Mouse (Mus musculus) Patski (cell line): ENCODE data around the gene Spag5. TPM values are rescaled to one million over a fixed set of nuclear protein-coding genes. Genes with fewer than 3 reads are reported as not detected.

Experiments used
- ATAC-seq: fragments of 100-300 bp; one replicate; pipeline ENCODE4 v1.8.0; 2021
- CTCF ChIA-PET: fragments of 350-600 bp; sonication (Branson Sonifier 250); formaldehyde crosslinking; loops from one replicate; lab custom pipeline; 2022; ENCODE audit warnings: inconsistent platforms; lab: Charles Lee
- POLR2A ChIA-PET: fragments of 350-600 bp; sonication (Branson Sonifier 250); formaldehyde crosslinking; loops from one replicate; lab custom pipeline; 2022; ENCODE audit warnings: antibody characterized with exemption, inconsistent platforms; lab: Charles Lee
- DNase-seq: peaks from one replicate; pipeline ENCODE4 v3.0.0-alpha.2; 2011; ENCODE audit warnings: low read depth, low spot score
- H3K27me3 ChIP-seq: fragments of 371-371 bp; one replicate; pipeline ENCODE4 v1.5.1; 2021
- CTCF ChIP-seq: fragments of 100-300 bp; IDR thresholded peaks from one replicate; pipeline ENCODE4 v1.5.1; 2021
- in situ Hi-C: fragments of 300-500 bp; cut with MboI; formaldehyde crosslinking; loops from 3 replicates; pipeline ENCODE4 v1.11.1; 2018; ENCODE audit warnings: low pct_unique_long_range_greater_than_20kb, mixed read lengths
- polyA plus RNA-seq: library from polyadenylated mRNA; unstranded; gene quantifications from one replicate; pipeline ENCODE4 v1.2.3, GENCODE M21; 2021

Spag5 gene
- polyA plus RNA-seq, 1 experiment from 2014 or later: 45.2 TPM

DNA sequence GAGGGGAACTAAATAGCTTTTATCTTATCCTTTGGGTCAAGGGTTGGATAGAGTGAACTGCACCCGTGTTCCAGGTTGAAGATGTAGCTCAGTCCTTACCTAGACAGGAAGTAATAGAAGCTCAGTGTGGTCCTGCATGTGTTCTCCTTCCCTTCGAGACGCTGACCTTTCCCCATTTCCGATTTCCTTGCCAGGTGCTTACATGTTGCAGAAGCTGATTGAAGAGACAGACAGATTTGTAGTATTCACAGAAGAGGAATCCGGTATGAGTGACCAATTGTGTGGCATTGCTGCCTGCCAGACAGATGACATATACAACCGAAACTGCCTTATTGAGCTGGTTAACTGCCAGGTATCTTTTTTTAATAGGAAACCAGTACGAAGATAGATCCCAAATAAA lies 22.5 kb upstream of the Spag5 start:
- POLR2A ChIA-PET: interaction anchor here (1.0 kb wide), 1 partner anchor 9 kb away, joined by 3 read pairs; no protein-coding TSS in a partner anchor
- TF ChIP-seq CTCF: no peak
- in situ Hi-C loops: no loop called here
- no peaks in the 10 kb centered on the region for H3K27me3 ChIP-seq
- DNase-seq: no peak
- CTCF ChIA-PET: interaction anchor here (1.7 kb wide), 1 partner anchor 16 kb away, joined by 9 read pairs; no protein-coding TSS in a partner anchor
- ATAC-seq: no peak

DNA sequence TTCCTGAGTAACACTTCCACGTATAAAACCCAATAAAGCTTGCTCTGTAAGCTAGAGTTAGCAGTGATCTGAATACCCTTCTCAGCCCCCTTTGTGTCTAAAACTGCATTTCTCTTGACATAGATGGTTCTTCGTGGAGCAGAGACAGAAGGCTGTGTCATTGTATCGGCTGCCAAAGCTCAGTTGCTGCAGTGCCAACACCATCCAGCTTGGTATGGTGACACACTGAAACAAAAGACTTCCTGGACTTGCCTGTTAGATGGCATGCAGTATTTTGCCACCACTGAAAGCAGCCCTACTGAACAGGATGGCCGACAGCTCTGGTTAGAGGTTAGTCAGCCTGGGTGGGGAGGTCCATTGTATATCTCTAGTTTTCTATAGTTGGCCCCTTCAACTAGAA lies 21.7 kb upstream of the Spag5 start:
- CTCF ChIA-PET: interaction anchor here (1.7 kb wide), 1 partner anchor 16 kb away, joined by 9 read pairs; no protein-coding TSS in a partner anchor
- DNase-seq (no peak), ATAC-seq (no peak)
- no peak for TF ChIP-seq CTCF
- H3K27me3 ChIP-seq: no peaks in the 10 kb centered on the region
- in situ Hi-C loops: no loop called here
- POLR2A ChIA-PET: interaction anchor here (1.0 kb wide), 1 partner anchor 8 kb away, joined by 3 read pairs; no protein-coding TSS in a partner anchor

DNA sequence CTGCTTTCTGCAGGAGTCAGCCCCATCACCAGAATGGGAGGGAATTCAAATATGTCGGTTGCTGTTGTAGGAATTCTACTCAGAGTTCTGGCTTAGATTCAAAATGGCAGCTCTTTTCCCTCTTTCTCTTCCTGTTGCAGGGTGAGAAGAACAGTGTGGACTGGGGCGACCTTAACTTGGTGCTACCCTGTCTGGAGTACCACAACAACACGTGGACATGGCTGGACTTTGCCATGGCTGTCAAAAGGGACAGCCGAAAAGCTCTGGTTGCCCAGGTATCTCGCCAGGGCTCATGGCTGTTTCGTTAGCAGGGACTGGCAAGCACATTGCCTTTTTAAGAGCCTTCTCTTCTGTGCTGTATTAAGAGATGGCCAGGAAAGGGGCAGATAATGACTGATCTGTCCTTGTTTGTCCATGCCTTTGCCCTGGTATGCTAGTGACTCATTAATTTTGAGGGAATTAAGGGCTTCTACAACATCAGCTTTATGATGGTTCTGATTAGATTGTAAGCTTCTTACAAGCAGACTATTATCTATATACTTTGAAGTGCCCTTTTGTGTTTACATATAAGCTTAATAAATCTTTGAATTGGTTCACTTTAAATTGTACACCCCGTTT lies 12.1 kb upstream of the Spag5 start:
- CTCF ChIA-PET: interaction anchor here (0.8 to 1.1 kb wide), 2 partner anchors 12 to 16 kb away, joined by 4 to 5 read pairs; partner anchors contain the start of gene Spag5
- DNase-seq (no peak), ATAC-seq (no peak)
- no peak for TF ChIP-seq CTCF
- POLR2A ChIA-PET: interaction anchor here (0.8 kb wide), 1 partner anchor 12 kb away, joined by 4 read pairs; the partner anchor contains the start of gene Spag5
- no peaks in the 10 kb centered on the region for H3K27me3 ChIP-seq
- in situ Hi-C loops: no loop called here

DNA sequence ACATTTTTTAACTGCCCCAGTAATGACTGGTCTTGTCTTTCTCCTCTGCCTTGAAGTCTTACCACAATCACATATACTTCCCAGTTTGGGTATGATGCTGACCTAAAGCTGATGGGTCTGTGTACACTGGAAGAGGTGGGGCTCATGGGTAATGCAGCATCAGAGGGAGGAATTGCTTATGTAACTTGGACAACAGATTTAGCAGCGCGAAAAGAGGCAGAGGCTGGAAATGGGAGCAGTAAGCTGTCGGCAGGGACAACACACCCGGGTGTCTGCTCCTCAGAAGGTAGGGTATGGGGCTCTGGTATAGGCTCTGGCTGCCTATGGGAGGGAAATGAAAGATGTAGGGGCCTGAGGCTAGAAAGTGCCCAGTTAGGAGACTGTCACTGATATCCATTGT lies 10.7 kb upstream of the Spag5 start, which contains the start of gene BC030499:
BC030499 (plus strand) TSS at position 188 of the 400 bp plus-strand sequence.
- ATAC-seq (no peak), DNase-seq (no peak)
- in situ Hi-C loops: no loop called here
- H3K27me3 ChIP-seq: no peaks in the 10 kb centered on the region
- POLR2A ChIA-PET: no interaction called here
- TF ChIP-seq CTCF: no peak
- CTCF ChIA-PET: no interaction called here

DNA sequence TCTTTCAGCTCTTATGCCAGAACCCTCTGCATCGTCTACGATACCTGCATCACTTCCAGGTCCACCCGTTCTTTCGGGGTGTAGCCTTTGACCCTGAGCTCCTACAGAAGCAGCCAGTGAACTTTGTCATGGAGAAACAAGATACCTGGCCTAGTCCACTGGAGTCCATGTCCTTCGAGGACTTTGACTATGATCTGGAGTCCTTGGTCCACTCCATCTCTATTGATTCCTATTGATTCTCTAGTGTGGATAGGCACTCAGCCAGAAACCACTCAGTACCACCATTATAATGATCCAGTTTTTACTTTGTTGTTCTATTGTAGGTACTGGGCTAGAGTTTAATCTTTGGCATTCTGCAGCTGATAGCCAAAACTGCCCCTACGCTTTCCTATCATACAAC lies 6.7 kb upstream of the Spag5 start:
- no peak for TF ChIP-seq CTCF
- CTCF ChIA-PET: interaction anchor here (1.3 kb wide), 1 partner anchor 26 kb away, joined by 4 read pairs; no protein-coding TSS in a partner anchor
- POLR2A ChIA-PET: interaction anchor here (0.9 kb wide), 1 partner anchor 18 kb away, joined by 6 read pairs; no protein-coding TSS in a partner anchor
- DNase-seq (no peak), ATAC-seq (no peak)
- no peaks in the 10 kb centered on the region for H3K27me3 ChIP-seq
- in situ Hi-C loops: no loop called here

DNA sequence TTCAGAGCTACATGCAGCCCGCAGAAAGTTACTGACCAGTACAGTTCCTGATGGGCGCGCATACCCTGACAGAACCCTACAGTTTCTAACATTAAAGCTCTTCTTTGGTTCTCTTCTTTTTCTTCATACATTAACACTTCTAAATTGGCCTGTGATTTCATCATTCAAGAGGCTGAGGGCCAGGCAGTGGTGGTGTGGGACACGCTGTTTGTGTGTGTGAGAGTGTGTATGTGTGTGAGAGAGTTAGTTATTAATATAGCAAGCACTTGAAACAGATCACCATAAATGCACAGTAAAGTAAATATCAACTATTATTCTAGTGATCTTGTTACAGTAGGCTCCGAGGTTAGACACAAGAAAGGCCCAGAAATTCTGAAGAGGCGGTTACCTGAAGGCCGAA lies 412 bp upstream of the Spag5 start:
- H3K27me3 ChIP-seq: no peaks in the 10 kb centered on the region
- ChIA-PET POLR2A (interaction anchor here (0.8 kb wide), 1 partner anchor 11 kb away, joined by 4 read pairs; no protein-coding TSS in a partner anchor), CTCF (interaction anchor here (2.1 kb wide), 1 partner anchor 11 kb away, joined by 5 read pairs; no protein-coding TSS in a partner anchor)
- DNase-seq (no peak), ATAC-seq (no peak)
- no peak for TF ChIP-seq CTCF
- in situ Hi-C loops: no loop called here

DNA sequence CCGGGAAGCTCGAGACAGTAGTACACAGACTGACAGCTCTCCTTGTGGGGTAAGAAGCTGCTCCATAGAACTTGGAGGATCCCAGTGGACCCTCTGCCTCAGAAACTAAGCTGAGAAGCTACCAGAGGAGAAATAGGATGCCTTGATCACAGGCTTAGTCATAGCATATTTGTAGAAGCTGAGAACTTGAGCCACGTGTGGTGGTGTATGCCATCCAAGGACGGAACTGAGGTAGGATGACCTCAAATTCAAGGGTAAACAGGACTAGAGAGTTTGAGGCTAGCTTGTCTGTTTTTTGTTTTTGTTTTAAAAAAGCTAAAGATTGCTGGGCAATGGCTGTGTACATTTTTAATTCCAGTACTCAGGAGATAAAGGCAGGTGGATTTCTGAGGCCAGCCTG lies 3.9 kb downstream of the Spag5 start:
- DNase-seq (no peak), ATAC-seq (no peak)
- no peak for TF ChIP-seq CTCF
- in situ Hi-C loops: no loop called here
- H3K27me3 ChIP-seq: no peaks in the 10 kb centered on the region
- CTCF ChIA-PET: interaction anchor here (0.7 to 1.3 kb wide), 6 partner anchors 14 to 93 kb away, joined by 3 to 4 read pairs (median 4); no protein-coding TSS in a partner anchor
- POLR2A ChIA-PET: interaction anchor here (0.9 to 1.6 kb wide), 2 partner anchors 22 to 33 kb away, joined by 3 read pairs; partner anchors contain the start of gene Pigs

DNA sequence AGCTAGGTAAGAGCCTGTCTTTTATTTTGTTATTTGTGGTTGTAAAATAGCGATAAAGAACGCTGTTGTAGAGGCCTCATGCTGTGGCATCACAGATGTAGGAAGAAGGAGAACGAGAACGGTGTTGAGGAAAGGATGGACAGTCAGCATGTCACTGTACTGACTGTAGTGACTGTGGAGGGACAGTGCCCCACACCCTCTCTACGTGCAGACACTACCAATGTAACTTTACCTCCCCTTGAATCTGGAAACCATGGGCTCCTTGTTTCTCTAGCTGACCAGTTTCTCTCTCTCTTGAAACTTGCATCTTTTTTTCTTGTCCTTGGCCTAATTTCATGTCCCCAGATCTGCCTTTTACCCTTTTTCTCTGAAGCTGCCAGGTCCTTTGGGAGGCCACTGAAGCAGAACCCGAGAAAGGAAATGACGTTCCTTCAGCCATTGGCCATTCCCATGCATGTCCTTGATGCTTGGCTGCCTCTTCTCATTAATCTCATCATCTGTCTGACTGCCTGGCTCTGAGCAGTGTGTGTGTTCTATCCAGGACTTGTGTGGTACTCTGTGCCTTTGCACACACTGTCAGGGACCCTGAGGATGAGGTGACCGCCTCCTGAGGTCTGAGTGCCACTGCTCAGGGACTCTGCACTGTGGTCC lies 9.7 kb downstream of the Spag5 start:
- POLR2A ChIA-PET: no interaction called here
- no peak for TF ChIP-seq CTCF
- CTCF ChIA-PET: interaction anchor here (0.8 to 1.2 kb wide), 2 partner anchors 8 to 48 kb away, joined by 4 read pairs; no protein-coding TSS in a partner anchor

DNA sequence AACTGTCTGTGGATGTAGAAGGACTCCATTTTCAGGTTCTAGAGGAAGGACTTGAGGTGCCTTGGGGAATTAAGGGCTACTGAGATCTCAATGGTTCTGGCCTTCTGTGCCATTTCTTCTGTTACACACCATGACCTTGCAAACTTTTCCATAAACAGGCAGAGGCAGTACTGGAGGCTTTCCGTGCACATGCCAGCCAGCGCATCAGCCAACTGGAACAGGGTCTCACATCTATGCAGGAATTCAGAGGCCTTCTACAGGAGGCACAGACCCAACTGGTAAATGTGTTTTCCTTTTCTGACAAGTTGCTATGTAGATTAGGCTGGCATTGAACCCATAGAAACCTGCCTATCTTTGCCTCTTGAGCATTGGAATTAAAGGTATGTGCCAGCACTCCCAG lies 12.3 kb downstream of the Spag5 start:
- no peak for TF ChIP-seq CTCF
- no peaks in the 10 kb centered on the region for H3K27me3 ChIP-seq
- in situ Hi-C loops: no loop called here
- no peak for ATAC-seq
- ChIA-PET CTCF (no interaction called here), POLR2A (no interaction called here)
- DNase-seq: no peak

More for the DNA sequence above, 9.7 kb downstream of the Spag5 start:
- DNase-seq (no peak), ATAC-seq (no peak)
- H3K27me3 ChIP-seq: no peaks in the 10 kb centered on the region
- in situ Hi-C loops: no loop called here

DNA sequence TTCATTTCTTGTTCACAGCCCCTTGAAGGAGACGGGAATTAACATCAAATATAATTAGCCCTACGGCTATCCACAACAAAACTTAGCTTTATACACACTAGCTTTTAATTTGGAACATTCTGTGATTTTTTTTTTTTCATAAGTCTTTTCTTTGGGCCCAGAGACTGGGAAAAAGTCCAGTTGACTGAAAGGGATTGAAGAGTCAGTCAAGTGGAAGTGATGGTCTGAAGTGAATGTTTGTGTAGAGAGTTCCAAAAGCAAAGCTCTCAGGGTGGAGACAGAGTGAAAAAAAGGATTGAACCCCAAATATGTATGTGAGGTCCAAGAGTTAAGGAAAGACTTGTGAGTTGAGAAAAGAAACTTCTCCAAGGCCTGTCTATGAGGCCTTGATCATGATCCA lies 17.1 kb downstream of the Spag5 start:
- in situ Hi-C loops: no loop called here
- no peak for TF ChIP-seq CTCF
- CTCF ChIA-PET: interaction anchor here (1.1 to 1.6 kb wide), 4 partner anchors 10 to 40 kb away, joined by 4 read pairs; partner anchors contain the start of genes Pigs and Spag5
- ATAC-seq: no peak
- POLR2A ChIA-PET: interaction anchor here (0.9 to 1.1 kb wide), 2 partner anchors 17 to 53 kb away, joined by 3 read pairs; no protein-coding TSS in a partner anchor
- no peak for DNase-seq
- no peaks in the 10 kb centered on the region for H3K27me3 ChIP-seq
